Mouse (Mus musculus) common myeloid progenitor, adult 5-6 weeks (primary cell): ENCODE measurements around the gene Rnf222. TPM values are rescaled to one million over a fixed set of nuclear protein-coding genes. Genes with fewer than 3 reads are reported as not detected.

Experiments
- total RNA-seq: library from RNA; stranded (forward); fragments of 200-1000, 187-1606 nt; gene quantifications from 2 replicates; pipeline ENCODE4 v1.2.3, GENCODE M21; 2017

Gene Rnf222
- total RNA-seq, 1 experiment from 2014 or later: 0.23 TPM

Other genes with a start within 250 kb of the Rnf222 start
- 20.8 and 22.3 TPM in 2 replicates for gene Myh10, start 197.0 kb upstream of the Rnf222 start, total RNA-seq
- 36.8 and 38.4 TPM in 2 replicates for gene Ndel1, start 16.7 kb upstream of the Rnf222 start, total RNA-seq
- gene Rpl26, start 13.0 kb downstream of the Rnf222 start, total RNA-seq: 5,501 and 6,055 TPM in 2 replicates
- gene Odf4, start 38.5 kb downstream of the Rnf222 start, total RNA-seq: not detected in 2 replicates
- 0.14 and 1.1 TPM in 2 replicates for gene Arhgef15, start 68.9 kb downstream of the Rnf222 start, total RNA-seq
- gene Slc25a35, start 79.6 kb downstream of the Rnf222 start, total RNA-seq: 1.4 and 2.1 TPM in 2 replicates
- 36.7 and 39.4 TPM in 2 replicates for gene Rangrf, start 86.6 kb downstream of the Rnf222 start, total RNA-seq
- 50.5 and 57.2 TPM in 2 replicates for gene Pfas, start 119.9 kb downstream of the Rnf222 start, total RNA-seq
- 18.0 and 30.8 TPM in 2 replicates for gene Ctc1, start 127.4 kb downstream of the Rnf222 start, total RNA-seq
- 89.5 and 121 TPM in 2 replicates for gene Aurkb, start 157.1 kb downstream of the Rnf222 start, total RNA-seq
- gene Borcs6, start 171.2 kb downstream of the Rnf222 start, total RNA-seq: 4.5 and 5.4 TPM in 2 replicates
- gene Tmem107, start 182.3 kb downstream of the Rnf222 start, total RNA-seq: 23.2 and 26.3 TPM in 2 replicates
- gene Vamp2, start 199.9 kb downstream of the Rnf222 start, total RNA-seq: 7.1 and 10.0 TPM in 2 replicates
- gene Per1, start 206.7 kb downstream of the Rnf222 start, total RNA-seq: 9.3 and 16.9 TPM in 2 replicates
- not detected in 2 replicates for gene Hes7, start 231.9 kb downstream of the Rnf222 start, total RNA-seq
- not detected in 2 replicates for gene 9130213A22Rik, start 234.0 kb downstream of the Rnf222 start, total RNA-seq
- gene Aloxe3, start 237.3 kb downstream of the Rnf222 start, total RNA-seq: 6.9 TPM in 1 of 2 replicates, not detected in the other